Mouse (Mus musculus) embryonic fibroblast, embryonic 13.5 days (primary cell): ENCODE data around the gene Anapc16.

Source experiments
- CTCF ChIP-seq: IDR thresholded peaks from 2 replicates; pipeline ENCODE4 v1.5.1; 2011; ENCODE audit warnings: mild to moderate bottlenecking, control low read depth, low read length, moderate library complexity, borderline replicate concordance; ENCODE audit not compliant: insufficient read depth
- POLR2A ChIP-seq: IDR thresholded peaks from 2 replicates; pipeline ENCODE4 v1.6.1; 2011; ENCODE audit warnings: low read depth, mild to moderate bottlenecking, control low read depth, low read length, moderate library complexity

DNA sequence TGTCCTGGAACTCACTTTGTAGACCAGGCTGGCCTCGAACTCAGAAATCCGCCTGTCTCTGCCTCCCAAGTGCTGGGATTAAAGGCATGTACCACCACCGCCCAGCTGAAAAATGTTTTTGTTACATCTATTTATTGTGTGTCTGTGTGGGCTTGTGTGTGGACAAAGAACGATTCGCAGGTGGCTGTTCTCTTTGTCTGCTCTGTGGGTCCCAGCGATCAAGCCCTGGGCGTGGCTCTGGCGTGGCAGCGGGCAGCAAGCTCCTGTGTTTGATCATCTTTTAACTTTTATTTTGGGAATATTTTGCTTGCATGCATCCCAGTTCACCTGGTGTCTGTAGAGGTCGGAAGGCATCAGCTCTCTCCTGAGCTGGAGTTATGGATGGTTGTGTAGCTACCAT, 47.6 kb upstream of the Anapc16 start:
- TF ChIP-seq CTCF: no peak
- no peak for TF ChIP-seq POLR2A
